Mouse (Mus musculus): ENCODE data around the gene Mmel1. TPM values are rescaled to one million over a fixed set of nuclear protein-coding genes. Genes with fewer than 3 reads are reported as not detected.

Gene Mmel1
- total RNA-seq, 2 experiments from 2014 or later, result 0.26 to 4.1 TPM

DNA sequence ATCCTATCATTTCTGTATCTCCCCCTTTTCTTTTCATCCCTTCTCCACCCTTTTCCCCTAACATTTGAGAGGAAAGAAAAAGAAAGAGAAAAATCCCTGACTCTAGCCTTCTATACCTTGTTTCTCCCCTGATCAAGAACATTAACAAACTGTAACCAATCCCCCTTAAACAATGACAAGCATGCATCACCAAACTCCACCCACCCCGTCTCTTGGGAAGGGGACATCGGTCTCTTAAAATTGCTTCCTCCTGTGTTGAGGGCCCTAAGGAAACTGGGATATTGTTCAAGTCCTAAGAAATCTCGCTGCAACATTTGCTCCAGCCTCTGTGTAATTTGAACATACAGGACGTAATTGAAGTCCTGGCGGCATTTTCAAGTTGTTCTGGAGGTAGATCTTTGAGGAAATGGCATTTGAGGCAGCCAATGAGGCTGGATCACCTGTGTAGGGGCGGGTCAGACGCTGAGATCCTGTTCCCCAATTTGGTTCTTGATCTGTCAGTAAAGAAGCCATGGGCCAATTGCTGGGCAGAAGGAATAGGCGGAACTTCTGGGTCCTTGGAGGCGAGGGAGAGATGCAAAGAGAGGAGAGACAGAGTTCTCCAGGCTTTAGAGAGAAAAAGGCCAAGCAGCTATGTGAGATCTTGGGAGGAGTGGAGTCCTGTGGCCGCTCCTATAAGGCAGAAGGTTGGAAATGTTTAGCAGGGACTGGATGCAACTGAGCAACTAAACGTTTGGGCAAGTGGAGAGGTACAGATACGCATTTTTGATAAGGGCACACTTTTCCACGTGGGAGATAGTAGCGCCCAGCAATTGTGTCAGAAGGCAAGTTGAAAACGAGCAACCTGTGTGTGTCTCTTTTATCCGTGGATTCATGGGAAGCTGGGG lies 35.0 kb downstream of the Mmel1 start:
- DNase-seq, result peak; percentile 71 to 73

DNA sequence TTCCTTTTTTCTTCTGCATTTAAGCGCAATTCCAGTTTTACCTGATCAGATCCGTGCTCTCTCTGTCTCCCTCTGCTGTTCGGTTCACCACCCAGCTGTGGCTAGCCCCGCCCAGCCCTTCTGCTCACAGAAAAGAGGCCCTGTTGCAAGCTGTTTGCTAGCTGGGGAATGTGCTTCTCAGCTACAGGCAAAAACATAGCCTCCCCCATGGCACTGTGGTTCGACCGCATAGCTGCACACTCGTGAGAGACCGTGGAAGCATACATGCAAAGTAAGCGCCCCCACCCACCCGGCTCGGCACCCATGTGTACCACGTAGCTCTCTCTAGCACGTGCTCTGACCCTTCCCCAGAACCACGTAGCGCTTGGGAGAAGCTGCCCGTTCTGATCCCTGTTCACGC lies 38.4 kb downstream of the Mmel1 start:
- peak; percentile 70 to 83 for DNase-seq

DNA sequence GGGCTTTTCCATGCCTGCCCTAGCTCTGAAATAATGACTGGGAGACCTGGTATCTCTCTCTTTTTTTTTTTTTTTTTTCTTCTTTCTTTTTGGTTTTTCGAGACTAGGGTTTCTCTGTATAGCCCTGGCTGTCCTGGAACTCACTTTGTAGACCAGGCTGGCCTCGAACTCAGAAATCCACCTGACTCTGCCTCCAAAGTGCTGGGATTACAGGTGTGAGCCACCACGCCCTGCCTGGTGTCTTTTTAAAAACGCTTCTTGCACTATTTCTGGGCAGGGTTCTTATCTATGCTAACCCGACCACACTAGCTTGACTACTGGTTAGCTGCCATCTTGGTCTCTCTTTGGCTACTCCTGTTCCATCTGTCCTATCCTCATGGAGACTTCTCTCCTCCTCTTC lies 39.1 kb downstream of the Mmel1 start:
- no peak for DNase-seq

DNA sequence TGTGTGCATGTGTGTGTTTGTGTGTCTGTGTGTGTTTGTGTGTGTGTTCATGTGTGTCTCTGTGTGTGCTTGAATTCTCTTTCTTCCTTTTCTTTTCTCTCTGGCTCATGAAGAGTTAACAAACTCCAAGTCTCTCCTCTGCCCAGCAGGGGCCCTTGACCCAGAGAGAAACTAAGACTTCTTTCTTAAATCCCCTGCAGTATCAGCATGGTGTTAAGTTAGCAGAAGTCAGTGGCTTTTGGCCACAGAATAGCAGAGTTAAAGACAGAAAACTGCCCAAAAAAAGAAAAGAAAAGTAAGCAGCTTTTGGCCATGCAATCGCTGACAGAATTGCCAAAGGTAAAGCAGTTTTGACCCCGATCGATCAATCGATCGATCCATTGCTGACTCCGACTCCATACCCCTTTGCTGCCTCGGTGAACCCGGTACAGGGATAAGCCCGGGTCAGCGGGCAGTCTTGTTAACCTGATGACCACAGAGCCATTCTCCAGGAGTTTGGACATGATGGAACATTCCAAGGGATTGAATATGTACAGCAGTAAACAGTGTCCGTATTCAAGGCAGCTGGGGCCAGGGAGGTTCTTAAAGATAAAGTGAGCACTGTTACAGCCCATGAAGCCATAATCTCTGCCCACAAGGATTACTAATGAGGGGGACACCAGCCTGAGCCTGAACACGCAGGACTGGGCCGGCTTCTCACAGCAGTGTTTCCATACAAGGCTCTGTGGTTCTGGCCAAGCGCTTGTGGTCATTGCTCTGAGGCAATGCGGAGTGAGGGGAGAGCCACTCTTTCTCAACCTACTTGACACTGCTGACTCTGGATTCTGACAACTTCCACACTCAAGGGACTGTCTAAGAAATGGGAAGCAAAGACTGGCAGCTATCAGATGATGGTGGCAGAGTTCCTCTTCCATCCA lies 41.5 kb downstream of the Mmel1 start:
- DNase-seq, result no peak

DNA sequence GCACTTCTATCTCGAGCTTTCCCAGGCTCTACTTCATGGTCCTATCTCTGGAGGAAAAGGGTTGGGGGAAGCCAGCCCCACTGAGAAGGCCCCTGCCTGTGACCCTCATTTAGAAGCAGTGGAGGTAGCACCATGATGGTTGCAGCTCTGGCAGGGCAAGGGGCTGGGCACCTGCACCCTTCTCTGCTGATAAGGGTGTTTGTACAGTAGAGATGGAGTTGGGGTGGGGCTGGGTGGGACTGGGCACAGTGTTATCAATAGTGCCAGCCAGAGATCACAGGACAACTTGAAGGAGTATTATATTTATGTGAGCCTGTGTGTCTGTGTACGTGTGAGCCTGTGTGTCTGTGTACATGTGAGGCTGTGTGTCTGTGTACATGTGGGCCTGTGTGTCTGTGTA lies 42.3 kb downstream of the Mmel1 start:
- no peak for DNase-seq

DNA sequence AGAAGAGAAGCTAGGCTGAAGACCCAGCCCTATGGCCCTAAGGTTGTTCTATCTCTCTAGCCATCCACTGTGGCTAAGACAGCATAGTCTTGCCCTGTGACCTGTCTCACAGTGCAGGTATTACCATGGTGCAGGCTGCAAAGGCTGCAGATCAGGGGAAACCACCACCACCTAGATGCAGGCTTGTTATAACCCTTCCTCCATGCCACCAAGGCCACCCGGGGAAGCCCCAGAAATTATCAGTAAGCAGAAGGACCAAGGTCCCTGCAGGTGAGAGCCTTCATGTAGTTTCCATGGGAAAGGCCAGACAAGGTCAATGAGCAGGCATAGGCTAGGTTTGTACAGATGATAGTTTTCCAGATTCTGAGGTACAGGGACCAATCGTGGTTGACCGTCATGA lies 44.5 kb downstream of the Mmel1 start:
- DNase-seq, result no peak

DNA sequence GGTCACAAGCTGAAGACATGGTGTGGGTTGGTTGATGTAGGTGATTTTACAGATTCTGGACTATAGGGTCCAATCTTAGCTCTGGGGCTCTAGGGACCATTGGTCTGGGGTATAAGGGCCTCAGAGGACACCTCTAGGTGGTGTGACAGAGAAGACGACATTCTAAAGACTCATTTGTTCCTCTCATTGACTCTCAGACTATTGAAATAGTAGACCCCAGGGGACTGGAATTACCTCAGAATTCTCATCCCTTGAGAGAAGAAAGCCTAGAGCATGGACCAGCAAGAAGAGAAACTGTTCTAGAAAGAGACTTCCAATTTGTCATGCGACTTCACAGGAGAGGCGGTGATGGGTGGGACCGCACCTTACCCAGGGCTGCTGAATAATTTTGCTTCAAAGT lies 44.9 kb downstream of the Mmel1 start:
- no peak for DNase-seq

DNA sequence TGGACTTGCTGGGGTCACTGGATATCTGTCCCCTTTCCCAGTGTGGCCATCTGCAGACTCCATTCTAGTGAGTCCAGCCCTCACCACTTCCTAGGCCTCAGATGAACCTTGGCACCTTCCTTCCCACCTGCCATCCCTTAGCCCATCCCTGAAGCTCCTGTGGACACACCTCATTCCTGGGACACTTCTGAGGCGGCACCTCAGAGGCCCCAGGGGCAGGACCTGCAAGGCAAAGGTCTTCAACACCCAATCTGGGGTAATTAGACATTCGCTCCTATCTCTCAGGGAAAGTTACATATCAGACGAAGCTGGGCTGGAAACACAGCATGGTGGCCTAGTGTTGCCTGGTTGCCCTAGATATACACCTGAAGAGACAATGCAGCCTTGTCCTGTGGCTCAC lies 45.3 kb downstream of the Mmel1 start:
- no peak for DNase-seq

DNA sequence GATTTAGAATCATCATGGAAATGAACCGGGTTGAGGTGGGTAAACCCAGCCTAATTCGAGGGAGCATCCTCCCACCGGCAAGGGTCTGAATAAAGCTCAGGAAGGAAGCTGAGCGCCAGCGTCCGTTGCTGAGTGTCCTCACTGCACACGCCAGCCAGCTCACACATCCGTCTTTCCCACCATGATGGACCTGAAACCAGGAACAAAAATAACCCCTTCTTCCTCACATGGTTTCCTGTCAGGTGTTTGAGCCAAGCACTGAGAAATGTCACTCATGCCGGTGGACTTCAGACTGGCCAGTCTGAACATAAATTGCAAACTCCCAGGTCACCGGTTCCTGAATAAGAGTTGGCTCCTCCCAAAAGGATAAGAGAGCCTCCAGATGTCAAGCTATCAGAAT lies 45.9 kb downstream of the Mmel1 start:
- no peak for DNase-seq

DNA sequence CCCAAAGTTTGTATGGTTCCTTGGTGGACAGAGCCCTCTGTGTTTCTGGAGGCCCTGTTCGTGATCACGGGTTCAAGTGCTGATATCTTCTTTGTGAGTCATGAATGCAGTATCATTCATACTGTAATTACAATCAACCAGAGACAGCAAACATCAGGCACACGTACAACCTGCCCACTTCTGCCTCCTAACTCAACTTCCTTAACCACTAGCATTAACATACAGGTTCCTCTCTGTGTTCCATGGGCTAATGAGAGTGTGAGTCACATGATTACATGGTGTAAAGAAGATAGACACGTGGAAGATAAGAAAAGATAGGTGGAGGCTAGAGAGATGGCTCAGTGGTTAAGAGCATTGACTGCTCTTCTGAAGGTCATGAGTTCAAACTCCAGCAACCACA lies 47.3 kb downstream of the Mmel1 start:
- no peak for DNase-seq

DNA sequence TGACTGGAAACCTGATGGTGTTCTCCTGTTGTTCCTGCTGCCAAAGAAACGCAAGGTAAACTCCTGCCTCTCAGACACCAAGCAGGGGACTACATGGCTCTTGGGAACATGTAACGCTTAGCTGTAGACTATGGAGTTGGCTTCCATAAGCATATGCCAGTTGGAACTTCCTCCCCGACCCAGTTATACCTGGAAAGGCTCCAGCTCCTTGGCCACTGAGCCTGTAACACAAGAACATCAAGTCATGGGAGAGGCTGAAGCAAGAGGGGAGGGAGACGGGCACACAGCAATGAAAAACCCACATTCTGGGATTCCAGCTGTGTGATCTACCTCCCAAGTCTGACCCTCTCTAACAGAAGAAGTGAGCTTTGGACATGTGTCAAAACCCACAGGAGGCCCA lies 52.9 kb downstream of the Mmel1 start:
- no peak for DNase-seq

DNA sequence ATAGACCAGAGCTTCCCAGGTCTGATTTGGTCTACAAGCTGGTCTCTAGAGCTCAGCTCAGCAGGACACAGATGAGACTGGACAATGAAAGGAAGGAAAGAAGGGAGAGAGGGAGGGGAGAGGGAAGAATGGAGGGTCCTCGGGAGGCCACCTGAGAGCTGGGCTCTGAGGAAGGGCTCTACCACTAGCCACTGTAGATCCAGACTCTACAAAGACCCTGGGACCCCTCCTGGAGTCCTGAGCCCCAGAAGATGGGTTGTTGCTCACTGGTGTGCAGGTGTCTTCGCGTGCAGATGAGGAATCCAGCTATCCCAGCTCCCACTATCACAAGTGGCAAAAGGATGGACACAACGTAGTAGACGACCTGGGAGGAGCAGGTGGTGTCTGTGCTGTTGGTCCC lies 53.5 kb downstream of the Mmel1 start:
- DNase-seq, result no peak

DNA sequence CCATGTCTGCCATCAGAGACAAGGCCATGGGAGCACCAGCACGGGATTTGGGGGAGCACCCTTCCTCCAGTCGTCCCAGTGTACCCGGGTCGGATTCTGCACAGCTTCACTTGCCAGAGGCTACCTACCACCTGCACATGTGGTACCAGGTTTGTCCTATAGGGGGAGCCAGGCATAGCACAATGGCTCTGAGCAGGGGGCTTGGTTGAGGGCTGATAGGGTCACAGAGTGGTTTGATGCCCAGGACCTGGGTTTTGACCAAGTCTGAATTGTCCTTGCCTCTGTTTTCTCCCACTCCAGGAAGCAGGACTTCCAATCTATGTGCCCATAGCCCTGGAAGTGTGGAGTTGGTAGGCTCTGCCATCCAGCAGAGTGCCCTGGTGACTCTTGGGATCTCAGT lies 56.0 kb downstream of the Mmel1 start:
- DNase-seq, result peak in 1 of 2 experiments; percentile 22

DNA sequence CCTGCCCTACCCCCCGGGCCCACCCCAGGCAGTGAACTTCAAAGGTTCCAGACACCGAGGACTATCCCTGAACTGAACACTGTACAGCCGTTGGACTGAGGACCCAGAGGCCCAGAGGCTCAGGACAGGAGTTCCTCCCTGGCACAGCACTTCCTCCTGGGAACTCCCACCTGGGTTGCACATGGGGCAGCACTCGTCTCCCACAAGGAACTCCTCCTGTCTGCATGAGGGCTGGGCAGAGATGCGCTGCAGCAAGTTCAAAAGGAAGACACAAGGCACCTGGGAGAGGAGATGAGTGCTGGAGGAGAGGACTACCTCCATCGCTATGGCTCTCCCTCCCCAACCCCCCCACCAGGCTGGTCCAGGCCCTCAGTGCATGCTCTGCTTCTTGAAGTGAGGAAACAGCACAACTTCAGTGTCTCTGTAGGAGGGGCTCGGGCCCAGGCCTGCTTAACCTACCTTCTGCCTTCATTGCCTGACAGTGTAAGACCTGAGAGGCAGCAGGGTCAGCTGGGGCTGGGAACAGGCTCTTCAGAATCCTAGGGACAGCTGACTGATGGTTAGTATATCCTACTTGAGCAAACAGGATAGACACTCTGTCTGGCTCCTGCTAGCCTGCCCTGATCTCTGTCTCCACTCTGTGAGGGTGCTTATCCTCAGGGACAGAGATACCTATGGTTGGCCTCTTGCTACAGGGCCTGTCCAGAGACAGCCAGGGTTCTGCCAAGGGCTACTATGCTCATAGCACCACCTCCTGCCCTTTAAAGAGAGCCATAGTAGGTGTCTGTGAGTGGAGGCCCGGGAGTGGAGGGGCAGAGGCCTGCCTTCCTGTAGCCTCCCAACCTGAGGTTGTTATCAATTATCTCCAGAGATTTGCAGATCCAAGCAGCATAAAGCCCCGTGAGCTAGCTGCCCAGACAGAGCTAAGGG lies 57.8 kb downstream of the Mmel1 start:
- DNase-seq, result no peak

DNA sequence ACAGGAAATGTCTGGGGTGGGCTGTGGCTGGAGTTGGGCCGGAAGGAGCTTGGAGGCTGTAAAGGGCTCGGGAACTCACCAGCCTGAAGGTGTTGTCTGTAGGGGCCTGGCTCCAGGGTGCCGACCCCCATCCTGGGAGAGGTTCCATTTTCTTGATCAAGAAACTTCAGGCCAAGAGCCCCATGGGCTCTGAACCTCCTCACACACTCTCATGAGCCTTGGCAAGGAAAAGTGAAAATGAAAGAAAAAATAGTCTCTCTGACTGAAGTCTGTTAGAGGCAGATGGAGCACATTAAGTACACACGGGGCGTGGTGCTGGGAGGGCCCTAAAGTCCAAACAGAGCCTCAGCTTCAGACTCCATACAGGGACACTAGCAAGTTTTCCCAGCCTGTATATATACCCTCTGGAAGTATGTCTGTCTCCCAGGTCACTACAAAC lies 58.5 kb downstream of the Mmel1 start:
- peak in 1 of 2 experiments; percentile 47 for DNase-seq

DNA sequence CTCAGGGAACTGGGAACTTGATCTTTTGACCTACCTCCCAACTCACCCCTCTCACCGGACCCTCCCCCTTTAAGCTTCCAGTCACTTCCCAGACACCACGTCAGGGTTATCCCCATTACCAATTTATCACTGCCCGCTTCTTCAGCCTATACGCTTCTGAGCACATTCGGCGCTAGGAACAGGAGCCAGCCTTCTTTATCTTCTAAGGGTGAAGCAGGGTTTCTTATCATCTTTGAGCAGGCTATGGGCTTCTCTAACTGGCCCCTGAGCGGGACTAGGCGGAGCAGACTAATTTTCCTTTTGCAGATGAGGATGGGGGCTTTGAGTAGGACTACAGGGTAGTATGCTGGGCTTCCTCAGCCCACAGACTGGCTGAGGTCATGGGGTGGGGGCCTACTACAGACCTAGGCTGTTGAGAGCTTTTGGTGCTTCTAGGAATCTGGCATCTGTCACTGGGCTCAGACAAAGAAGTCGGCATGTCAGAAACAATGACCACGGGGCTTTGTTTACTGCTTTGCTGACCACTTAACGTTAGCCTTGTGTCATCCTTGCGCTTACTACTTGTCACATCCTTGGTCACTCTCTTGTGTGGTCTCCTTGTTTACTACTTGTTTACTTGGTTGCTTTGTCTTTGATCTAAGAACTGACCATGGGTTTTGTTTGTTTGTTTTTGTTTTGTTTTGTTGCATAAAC lies 59.2 kb downstream of the Mmel1 start, which contains the start of gene Tnfrsf14:
Gene Tnfrsf14 (minus strand): TSS at position 169 of the 693 bp plus-strand sequence.
- DNase-seq, result no peak

DNA sequence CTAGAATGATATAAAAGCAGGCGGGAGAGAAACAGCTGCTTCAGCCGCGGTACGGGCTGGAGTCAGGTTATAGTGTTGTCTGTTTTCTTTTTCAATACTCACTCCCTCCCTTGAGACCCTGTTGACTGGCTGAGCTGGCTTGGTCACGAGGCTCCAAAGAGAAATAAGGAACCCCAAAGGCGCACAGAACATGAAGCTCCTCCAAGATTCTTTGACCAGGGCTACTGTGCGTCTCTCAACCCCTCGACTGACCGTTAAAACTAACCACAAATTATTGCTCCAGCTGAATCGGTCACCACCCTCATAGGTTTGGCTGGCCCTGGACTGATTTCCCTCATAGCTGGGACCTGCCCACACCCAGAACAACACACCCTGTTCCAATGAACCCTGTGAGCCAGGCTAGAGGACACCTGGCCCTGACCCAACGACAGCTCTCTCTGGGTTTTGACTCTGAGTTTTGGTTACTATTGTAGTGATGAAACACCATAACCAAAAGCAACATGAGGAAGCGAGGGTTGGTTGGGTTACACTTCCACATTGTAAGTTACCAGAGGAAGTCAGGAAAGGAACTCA lies 59.8 kb downstream of the Mmel1 start:
- DNase-seq, result peak; percentile 33 to 47

DNA sequence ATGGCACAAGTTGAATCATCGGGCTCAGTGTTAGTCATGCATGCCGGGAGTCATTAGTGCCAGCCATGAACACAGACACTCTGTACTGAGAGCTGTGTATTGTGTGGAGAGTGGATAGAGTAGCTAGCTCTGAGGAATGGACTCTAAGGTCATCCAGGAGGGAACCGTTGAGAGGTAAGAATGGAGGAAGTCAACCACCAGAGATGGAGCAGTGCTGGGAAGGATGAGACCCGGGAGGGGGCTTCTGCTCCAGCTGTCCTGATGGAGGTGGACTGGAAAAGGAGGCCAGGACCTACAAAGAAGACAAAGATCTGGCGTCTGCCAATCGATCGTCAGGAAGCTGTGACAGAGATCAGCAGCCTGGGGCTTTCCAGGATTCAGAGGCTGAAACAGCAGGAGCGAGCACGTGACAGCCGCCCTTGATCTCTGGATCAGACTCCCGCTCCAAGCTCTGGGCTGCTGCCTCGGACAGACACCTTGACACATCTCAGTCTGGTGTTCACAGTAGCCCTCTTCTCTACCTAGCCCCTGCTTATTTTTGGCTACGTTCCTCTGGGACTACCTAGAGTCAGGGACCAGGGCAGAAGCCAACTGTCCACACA lies 64.0 kb downstream of the Mmel1 start:
- peak; percentile 32 to 56 for DNase-seq

DNA sequence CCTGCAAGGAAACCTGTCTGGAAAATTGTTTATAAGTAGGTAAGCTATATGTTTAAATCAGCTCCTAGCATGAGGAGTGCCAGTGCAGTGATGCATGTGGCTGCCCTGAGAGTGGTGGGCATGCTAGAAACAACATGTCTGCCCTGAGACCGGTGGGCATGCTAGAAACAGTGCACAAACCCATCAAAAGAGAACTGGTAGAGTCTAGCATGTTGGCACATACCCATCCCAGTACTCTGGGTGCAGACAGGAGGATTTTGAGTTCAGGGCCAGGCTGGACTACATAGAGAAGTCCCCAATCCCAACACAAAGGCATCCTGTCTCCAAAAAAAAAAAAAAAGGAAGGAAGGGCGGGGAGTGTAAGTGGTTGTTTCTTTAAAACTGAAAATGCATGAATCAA lies 65.4 kb downstream of the Mmel1 start:
- no peak for DNase-seq

DNA sequence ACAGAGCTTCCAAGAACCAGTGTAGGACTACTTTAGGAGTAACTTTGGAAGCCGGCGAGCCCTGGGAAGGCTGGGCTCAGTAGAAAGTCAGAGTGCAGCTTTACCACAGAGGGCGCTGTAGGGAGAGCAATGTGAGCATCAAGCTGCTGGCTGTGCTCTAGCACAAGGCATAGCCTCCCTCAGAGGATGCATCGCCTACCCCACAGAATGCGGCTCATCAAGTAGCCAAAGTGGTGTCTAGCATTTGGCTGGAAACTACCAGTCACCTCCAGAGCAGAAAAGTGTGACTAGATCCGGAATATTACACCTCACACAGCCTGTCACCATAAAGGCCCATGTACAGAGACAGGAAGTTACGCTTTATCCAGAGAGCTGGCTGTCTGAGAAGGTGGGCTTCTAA lies 66.4 kb downstream of the Mmel1 start:
- no peak for DNase-seq
